Mouse (Mus musculus) liver, embryonic 15.5 days (tissue): ENCODE results near the gene Yipf2. TPM values are rescaled to one million over a fixed set of nuclear protein-coding genes. Genes with fewer than 3 reads are reported as not detected.

Source experiments
- ATAC-seq: fragments of 200-750 bp; cut with Nextera tagmentation; 2 replicates; pipeline ENCODE4 v1.8.0; 2017; ENCODE audit warnings: moderate number of reproducible peaks, mild to moderate bottlenecking, moderate library complexity; ENCODE audit not compliant: insufficient read depth
- H3K27ac ChIP-seq: fragments of 300-500 bp; sonication (generic); replicated peaks from 2 replicates; pipeline ENCODE4 v1.5.1; 2015; ENCODE audit warnings: mild to moderate bottlenecking, inconsistent platforms
- H3K27me3 ChIP-seq: fragments of 300-500 bp; sonication (generic); 2 replicates; pipeline ENCODE4 v1.6.1; 2015; ENCODE audit warnings: mild to moderate bottlenecking, inconsistent platforms
- H3K36me3 ChIP-seq: fragments of 300-500 bp; sonication (generic); replicated peaks from 2 replicates; pipeline ENCODE4 v1.6.1; 2015; ENCODE audit warnings: moderate library complexity, mild to moderate bottlenecking, inconsistent platforms
- H3K4me1 ChIP-seq: fragments of 300-500 bp; sonication (generic); replicated peaks from 2 replicates; pipeline ENCODE4 v1.6.1; 2015; ENCODE audit warnings: inconsistent platforms
- H3K4me2 ChIP-seq: fragments of 300-500 bp; sonication (generic); 2 replicates; pipeline ENCODE4 v1.6.1; 2015; ENCODE audit warnings: moderate library complexity, mild to moderate bottlenecking, inconsistent platforms
- H3K4me3 ChIP-seq: fragments of 300-500 bp; sonication (generic); replicated peaks from 2 replicates; pipeline ENCODE4 v1.5.1; 2015; ENCODE audit warnings: mild to moderate bottlenecking, inconsistent platforms
- H3K9ac ChIP-seq: fragments of 300-500 bp; sonication (generic); 2 replicates; pipeline ENCODE4 v1.6.1; 2015; ENCODE audit warnings: moderate library complexity, mild to moderate bottlenecking, inconsistent platforms
- H3K9me3 ChIP-seq: fragments of 300-500 bp; sonication (generic); replicated peaks from 2 replicates; pipeline ENCODE4 v1.6.1; 2016; ENCODE audit warnings: inconsistent platforms
- WGBS: fragments of 180-500 bp; shearing (Covaris S2); methylation state at CpG from one replicate; pipeline ENCODE4 v1.1.7; 2015; ENCODE audit warnings: mixed read lengths; ENCODE audit not compliant: insufficient replicate concordance; 5-methylcytosine and 5-hydroxymethylcytosine counted together
- polyA plus RNA-seq: library from polyadenylated mRNA; unstranded; fragments of >200 nt; fragmentation: Nextera tagmentation; extraction: Ambion mirVana; gene quantifications from 2 replicates; pipeline ENCODE4 v1.2.1, GENCODE M21; 2015

Gene Yipf2
- polyA plus RNA-seq, 1 experiment from 2014 or later, result 10.9 TPM

GRCm38 (mm10) chr9:21616232-21616781 lies 23.7 kb upstream of the Yipf2 start:
- Histone ChIP-seq H3K27me3 (no peaks in the 10 kb centered on the region), H3K9ac (peak overlapping the region; percentile 79), H3K9me3 (no peaks in the 10 kb centered on the region), H3K36me3 (peaks cover 8% of the 10 kb centered on the region; the same call in 1 of the 2 replicates), H3K27ac (peak overlapping the region; percentile 81), H3K4me1 (peaks cover 37% of the 10 kb centered on the region), H3K4me2 (peak overlapping the region; percentile 90), H3K4me3 (peak overlapping the region; percentile 71)
- ATAC-seq, result peak; percentile 73
- under 1% methylated on average over 57 of the region's 57 CpGs for WGBS

GRCm38 (mm10) chr9:21615617-21616231 lies 23.1 kb upstream of the Yipf2 start, which contains the start of gene Smarca4:
Gene Smarca4 (plus strand): TSS chr9:21616169.
- H3K9ac ChIP-seq, result peak within 1 kb of the TSS; percentile 79
- 1% methylated on average over 42 of the region's 45 CpGs for WGBS
- peaks cover 8% of the 10 kb centered on the region; the same call in 1 of the 2 replicates for H3K36me3 ChIP-seq
- peak within 1 kb of the TSS; percentile 90 for H3K4me2 ChIP-seq
- peak within 1 kb of the TSS; percentile 81 for H3K27ac ChIP-seq
- peak; percentile 93 for ATAC-seq
- peak within 1 kb of the TSS; percentile 71 for H3K4me3 ChIP-seq
- no peaks in the 10 kb centered on the region for H3K27me3 ChIP-seq
- no peaks in the 10 kb centered on the region for H3K9me3 ChIP-seq
- H3K4me1 ChIP-seq, result peaks cover 38% of the 10 kb centered on the region

GRCm38 (mm10) chr9:21614864-21615616 lies 22.4 kb upstream of the Yipf2 start:
- Histone ChIP-seq H3K4me2 (peak overlapping the region; percentile 90), H3K27ac (peak overlapping the region; percentile 81), H3K27me3 (no peaks in the 10 kb centered on the region), H3K9ac (peak overlapping the region; percentile 79), H3K4me1 (peaks cover 41% of the 10 kb centered on the region), H3K4me3 (peak overlapping the region; percentile 71), H3K36me3 (peaks cover 8% of the 10 kb centered on the region; the same call in 1 of the 2 replicates), H3K9me3 (no peaks in the 10 kb centered on the region)
- no peak for ATAC-seq
- 56% methylated on average over 15 of the region's 15 CpGs for WGBS

DNA sequence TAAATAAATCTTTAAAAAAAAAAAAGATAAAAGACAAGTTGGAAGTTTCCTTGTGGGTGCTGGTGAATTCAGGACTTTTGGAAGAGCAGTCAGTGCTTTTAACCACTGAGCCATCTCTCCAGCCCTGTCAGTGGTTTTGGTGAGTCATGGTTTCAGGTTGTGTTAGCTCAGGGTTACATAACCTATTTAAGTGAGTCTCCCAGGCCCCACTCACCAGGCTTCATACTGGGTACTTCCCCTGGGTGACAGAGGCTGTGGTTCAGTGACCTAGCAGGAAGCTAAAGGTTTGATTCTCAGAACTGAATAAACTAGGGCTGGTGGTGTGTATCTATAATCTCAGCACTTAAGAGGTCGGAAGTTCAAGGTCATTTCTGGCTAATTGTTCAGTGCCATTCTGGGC lies 17.2 kb upstream of the Yipf2 start:
- Histone ChIP-seq H3K27ac (no peak overlapping the region), H3K4me3 (no peak overlapping the region), H3K4me2 (no peak overlapping the region), H3K27me3 (no peaks in the 10 kb centered on the region), H3K9me3 (no peaks in the 10 kb centered on the region), H3K9ac (no peak overlapping the region), H3K4me1 (peaks cover 7% of the 10 kb centered on the region), H3K36me3 (no peaks in the 10 kb centered on the region)
- no peak; the same call in 1 of the 2 replicates for ATAC-seq
- WGBS, result 68% methylated on average over 1 of the region's 1 CpGs

DNA sequence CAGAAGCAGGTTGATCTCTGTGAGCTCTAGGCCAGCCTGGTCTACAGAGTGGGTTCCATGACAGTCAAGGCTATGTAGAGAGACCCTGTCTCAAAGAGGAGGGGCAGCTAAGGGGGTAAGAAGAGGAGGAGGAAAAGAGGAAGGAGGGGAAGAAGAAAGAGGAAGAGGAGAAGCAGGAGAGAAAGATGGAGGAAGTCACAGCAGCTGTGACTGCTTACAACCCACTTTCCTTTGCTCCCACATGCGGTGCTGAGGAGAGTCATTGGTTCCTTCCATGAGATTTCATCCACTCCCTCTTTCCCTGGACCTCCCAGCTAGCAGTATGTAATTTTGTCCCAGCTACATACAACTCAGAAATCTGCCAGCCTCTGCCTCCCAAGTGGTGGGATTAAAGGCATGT lies 14.0 kb upstream of the Yipf2 start:
- Histone ChIP-seq H3K9me3 (no peaks in the 10 kb centered on the region), H3K36me3 (no peaks in the 10 kb centered on the region), H3K27me3 (no peaks in the 10 kb centered on the region), H3K4me2 (no peak overlapping the region), H3K4me3 (no peak overlapping the region), H3K9ac (no peak overlapping the region), H3K27ac (no peak overlapping the region), H3K4me1 (0 out of 2 replicates have a peak, but pooled peaks cover 7% of the 10 kb centered on the region)
- WGBS, result 20% methylated on average over 1 of the region's 1 CpGs
- ATAC-seq, result no peak

GRCm38 (mm10) chr9:21605865-21606264 lies 13.2 kb upstream of the Yipf2 start:
- no peak for ATAC-seq
- 66% methylated on average over 5 of the region's 5 CpGs for WGBS

GRCm38 (mm10) chr9:21604119-21604518 lies 11.5 kb upstream of the Yipf2 start:
- peaks cover 27% of the 10 kb centered on the region for H3K4me1 ChIP-seq
- no peak overlapping the region for H3K9ac ChIP-seq
- H3K36me3 ChIP-seq, result no peaks in the 10 kb centered on the region
- no peaks in the 10 kb centered on the region for H3K9me3 ChIP-seq
- H3K4me3 ChIP-seq, result no peak overlapping the region
- no peak for ATAC-seq
- 69% methylated on average over 5 of the region's 5 CpGs for WGBS
- no peak overlapping the region for H3K4me2 ChIP-seq
- H3K27me3 ChIP-seq, result no peaks in the 10 kb centered on the region
- H3K27ac ChIP-seq, result no peak overlapping the region

More at GRCm38 (mm10) chr9:21605865-21606264, 13.2 kb upstream of the Yipf2 start:
- H3K9me3 ChIP-seq, result no peaks in the 10 kb centered on the region
- no peaks in the 10 kb centered on the region for H3K27me3 ChIP-seq
- no peaks in the 10 kb centered on the region for H3K36me3 ChIP-seq
- no peak overlapping the region for H3K4me3 ChIP-seq
- no peak overlapping the region for H3K27ac ChIP-seq
- H3K4me2 ChIP-seq, result no peak overlapping the region
- peaks cover 14% of the 10 kb centered on the region for H3K4me1 ChIP-seq
- no peak overlapping the region for H3K9ac ChIP-seq

DNA sequence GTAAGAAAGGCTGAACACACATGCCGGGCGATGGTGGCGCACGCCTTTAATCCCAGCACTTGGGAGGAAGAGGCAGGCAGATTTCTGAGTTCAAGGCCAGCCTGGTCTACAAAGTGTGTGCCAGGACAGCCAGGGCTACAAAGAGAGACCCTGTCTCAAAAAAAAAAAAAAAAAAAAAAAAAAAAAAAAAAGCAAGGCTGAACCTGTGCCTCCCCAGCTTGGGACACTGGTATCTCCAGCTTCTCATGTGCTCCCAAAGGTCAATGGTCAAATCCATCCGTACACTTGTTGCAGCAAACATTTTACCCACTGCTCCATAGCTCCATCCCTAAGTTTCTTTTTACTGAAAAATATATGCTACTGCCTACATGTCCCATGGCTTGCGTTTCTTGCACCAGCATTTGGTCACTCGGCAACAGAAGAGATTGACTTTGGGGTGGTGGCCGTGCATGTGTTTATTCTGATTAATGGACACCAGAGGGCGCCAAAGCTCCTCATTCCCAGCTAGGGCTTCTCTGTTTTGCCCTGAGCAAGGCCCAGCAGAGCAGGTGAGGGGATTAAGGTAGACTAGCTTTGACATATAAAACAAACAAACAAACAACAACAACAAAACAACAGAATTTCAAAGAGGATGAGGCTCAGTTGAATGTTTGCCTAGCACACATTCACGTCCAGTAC lies 9.2 kb upstream of the Yipf2 start:
- Histone ChIP-seq H3K4me1 (peaks cover 27% of the 10 kb centered on the region), H3K9me3 (no peaks in the 10 kb centered on the region), H3K27me3 (no peaks in the 10 kb centered on the region), H3K27ac (no peak overlapping the region), H3K4me2 (no peak overlapping the region), H3K9ac (no peak overlapping the region), H3K36me3 (no peaks in the 10 kb centered on the region), H3K4me3 (no peak overlapping the region)
- ATAC-seq, result peak; percentile 43; the same call in 1 of the 2 replicates
- WGBS, result 49% methylated on average over 10 of the region's 10 CpGs

DNA sequence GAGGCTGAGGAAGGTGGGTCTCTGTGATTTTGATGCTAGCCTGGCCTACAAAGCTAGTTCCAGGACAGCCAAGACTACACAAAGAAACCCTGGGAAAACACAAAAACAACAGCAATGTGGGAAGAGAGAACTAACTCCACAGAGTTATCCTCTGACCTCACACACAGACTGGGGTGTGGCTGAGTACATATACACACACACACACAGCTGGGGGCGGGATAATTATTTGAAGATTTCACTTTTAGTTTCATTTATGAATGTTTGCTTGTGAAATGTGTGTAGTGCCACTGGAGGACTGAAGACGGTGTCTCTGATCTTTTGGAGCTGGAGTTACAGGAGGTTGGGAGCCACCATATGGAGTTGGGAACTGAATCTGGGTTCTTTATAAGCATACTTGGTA lies 8.4 kb upstream of the Yipf2 start:
- Histone ChIP-seq H3K27ac (peak overlapping the region; percentile 39; the same call in 1 of the 2 replicates), H3K4me3 (no peak overlapping the region), H3K4me1 (peaks cover 27% of the 10 kb centered on the region), H3K4me2 (no peak overlapping the region), H3K9me3 (no peaks in the 10 kb centered on the region), H3K36me3 (peaks cover 2% of the 10 kb centered on the region; the same call in 1 of the 2 replicates), H3K9ac (no peak overlapping the region), H3K27me3 (no peaks in the 10 kb centered on the region)
- 73% methylated on average over 2 of the region's 2 CpGs for WGBS
- ATAC-seq, result no peak

DNA sequence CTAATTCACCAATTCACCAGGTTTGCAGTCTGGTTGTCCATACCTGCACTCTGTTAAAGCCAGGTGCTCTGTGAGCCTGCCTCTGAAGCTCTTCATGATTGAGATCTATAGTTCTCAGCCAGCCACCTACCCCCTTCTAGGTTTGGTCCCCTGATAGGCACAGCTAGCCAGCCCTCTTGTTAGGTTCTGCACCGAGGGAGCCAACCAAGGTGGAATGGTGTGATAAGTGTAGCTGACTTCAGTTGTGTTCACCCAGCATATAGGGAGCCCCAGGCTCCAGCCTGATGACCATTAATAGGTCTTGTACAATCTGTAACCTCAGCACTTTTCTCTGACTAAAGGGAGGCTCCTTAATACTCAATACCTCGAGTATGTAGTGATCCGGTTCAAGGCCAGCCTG lies 7.6 kb upstream of the Yipf2 start:
- peak overlapping the region; percentile 39; the same call in 1 of the 2 replicates for H3K27ac ChIP-seq

More for the DNA sequence above, 7.6 kb upstream of the Yipf2 start:
- ATAC-seq, result peak; percentile 76
- H3K4me3 ChIP-seq, result no peak overlapping the region
- H3K9ac ChIP-seq, result no peak overlapping the region
- H3K36me3 ChIP-seq, result peaks cover 9% of the 10 kb centered on the region; the same call in 1 of the 2 replicates
- 40% methylated on average over 3 of the region's 3 CpGs for WGBS
- H3K9me3 ChIP-seq, result no peaks in the 10 kb centered on the region
- no peak overlapping the region for H3K4me2 ChIP-seq
- peaks cover 31% of the 10 kb centered on the region for H3K4me1 ChIP-seq
- no peaks in the 10 kb centered on the region for H3K27me3 ChIP-seq
